Mouse (Mus musculus) layer of hippocampus, postnatal 14 days (tissue): ENCODE results near the gene Esrrg. TPM values are rescaled to one million over a fixed set of nuclear protein-coding genes. Genes with fewer than 3 reads are reported as not detected.

ENCODE experiments used
- DNase-seq, 2 experiments: peaks; one replicate each; pipeline ENCODE4 v3.0.0; 2021 to 2022; ENCODE audit warnings: low spot score in 2 of 2, mixed read lengths in 1 of 2
- total RNA-seq, 2 experiments: library from RNA; stranded (reverse); gene quantifications; 2 replicates each; pipeline ENCODE4 v1.2.3; 2021

Esrrg gene
- total RNA-seq, 2 experiments from 2014 or later, result 16.1 to 16.4 TPM

DNA sequence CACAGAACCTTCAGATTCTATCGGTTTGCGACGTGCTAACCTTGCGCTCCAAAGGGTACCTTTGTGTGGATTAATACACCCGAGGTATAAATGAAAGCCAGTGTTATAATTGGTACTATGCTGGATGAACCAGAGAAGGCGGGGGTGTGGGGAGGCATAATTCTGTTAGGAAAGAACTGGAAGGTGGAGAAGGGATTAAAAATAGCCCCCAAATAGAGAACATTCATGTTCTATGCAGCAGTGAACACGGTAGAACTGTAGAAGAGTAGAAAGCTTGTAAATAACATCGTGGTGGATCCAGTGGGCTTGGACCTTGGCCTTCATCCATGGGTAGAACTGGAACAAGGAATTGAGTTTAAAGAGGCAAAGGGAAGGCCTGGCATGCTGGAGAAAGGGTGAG, 40.0 kb downstream of the Esrrg start:
- no peak for DNase-seq

DNA sequence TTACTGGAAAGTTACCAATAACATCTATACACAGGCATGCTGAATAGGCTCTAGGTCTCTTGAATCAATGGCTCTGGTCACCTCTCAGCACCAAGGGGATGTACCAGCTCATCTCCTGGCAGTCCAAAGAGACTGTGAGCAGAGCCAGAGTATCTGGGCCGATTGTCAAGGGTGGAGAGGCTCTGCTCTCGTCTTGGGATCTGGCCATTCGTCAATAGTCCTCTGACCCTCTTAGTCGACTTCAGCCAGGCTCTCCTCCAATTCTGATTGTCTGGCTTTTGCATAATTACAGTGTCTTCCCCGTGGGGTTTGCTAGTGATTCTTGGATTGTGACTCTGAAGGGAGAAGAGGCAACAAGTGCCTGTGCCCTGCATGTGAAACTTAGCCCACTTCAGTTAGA, 41.3 kb downstream of the Esrrg start:
- DNase-seq, result no peak

DNA sequence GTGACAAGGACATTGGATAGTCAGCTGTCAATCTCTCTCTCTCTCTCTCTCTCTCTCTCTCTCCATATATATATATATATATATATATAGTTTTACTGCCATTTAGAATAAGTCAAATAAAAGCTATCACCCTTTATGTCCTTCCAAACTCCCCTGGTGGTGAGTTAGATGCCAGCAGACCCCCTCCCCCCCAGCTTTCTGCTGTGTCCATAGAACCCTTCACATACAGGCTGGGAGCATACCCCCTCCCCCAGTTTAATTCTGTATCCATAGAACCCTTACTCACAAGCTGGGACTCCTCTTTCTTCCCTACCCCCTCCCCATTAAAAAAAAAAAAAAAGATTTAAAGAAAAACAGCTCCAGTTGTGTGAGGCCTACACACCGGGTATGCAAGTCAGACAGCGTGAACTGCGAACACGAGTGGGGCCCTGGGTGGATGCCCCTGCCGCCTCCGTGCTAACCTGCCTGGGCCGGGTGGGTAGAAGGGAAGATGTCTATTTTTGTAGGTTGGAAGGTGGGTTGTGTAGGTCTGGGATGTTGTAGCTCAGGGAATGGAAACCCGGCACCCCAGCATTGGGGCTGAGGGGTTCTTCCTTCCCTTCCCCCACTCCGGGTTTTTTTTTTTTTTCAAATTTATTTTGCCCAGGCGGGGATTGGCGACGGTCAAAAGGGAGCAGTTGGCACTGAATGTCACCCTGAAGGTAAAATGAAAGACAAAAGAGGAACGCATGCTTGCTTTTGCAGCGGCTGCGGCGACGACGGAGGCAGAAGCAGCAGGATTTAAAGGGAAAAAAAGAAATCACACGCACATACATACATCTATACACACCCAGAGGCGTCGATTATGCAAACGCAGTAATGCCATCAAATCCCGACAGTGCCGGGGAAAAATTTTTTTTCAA, 42.4 kb downstream of the Esrrg start:
- peak in 1 of 2 experiments; percentile 26 for DNase-seq

- DNase-seq, result peak; percentile 40 to 50
Measured at GRCm38 (mm10) chr1:187651688-187652241, 43.2 kb downstream of the Esrrg start.

DNA sequence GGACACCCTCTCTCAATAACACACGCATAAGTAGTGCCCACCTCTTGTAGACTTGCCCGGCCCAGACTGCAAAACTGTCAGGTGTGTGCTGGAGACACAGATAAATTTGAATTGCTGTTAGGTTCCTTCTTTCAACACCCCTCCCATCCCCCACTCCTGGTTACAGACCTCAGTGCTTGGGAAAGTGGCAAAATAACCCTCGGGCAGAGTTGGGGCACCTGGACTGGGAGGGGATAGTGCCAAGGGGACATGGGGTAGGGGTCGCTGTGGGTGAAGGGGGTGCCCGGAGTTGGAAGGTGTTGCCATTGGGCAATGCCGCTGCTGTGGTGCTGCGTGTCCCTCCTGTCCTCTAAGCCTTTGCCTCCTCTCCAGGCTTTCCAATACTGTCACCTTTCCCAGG, 43.9 kb downstream of the Esrrg start:
- no peak for DNase-seq

- no peak for DNase-seq
Measured at GRCm38 (mm10) chr1:187653390-187653789, 44.8 kb downstream of the Esrrg start.

- DNase-seq, result no peak
Measured at GRCm38 (mm10) chr1:187660963-187661362, 52.4 kb downstream of the Esrrg start.

DNA sequence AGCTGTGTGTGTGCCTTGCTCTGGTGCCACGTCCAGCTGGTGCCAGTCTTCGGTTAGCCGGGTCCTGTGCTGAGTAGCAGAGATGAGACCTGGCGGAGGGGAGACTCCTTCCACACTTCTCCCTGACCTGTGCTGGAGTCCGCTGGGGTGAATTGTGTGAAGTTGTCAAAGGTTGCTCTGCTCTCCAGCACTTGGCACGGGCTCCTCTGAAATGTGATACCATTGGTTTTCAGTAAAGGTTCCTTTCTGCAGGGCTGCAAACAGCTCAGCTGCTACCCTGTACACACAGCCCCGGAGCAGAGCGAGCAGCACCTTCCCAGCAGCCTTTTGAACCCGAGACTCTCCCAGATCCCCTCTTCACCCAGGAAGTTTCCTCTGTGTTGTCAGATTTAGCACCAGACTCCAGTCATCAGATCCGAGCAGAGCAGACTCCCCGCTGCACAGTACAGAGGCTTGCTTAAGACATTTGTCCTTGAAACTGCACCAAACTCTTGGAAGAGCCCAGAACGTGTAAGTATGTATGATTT, 53.6 kb downstream of the Esrrg start:
- DNase-seq, result no peak

DNA sequence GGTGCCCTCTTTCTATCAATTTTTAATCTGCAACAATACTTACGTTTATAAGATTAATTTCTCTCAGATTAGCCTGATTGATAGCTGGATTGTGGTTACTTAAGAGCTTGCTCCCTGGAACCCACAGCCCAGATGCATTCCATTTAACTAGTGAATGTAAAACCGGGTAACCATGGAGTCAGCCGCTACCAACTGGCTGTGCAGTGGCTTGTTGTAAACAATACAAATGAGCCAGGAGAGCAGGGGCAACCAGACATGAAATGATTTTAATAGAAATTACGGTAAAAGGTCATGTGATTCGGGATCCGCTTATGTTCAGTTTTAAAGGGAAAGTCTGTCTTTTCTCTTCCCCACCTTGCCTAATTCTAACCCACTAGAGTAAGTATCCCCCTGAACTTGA, 54.8 kb downstream of the Esrrg start:
- DNase-seq, result no peak

DNA sequence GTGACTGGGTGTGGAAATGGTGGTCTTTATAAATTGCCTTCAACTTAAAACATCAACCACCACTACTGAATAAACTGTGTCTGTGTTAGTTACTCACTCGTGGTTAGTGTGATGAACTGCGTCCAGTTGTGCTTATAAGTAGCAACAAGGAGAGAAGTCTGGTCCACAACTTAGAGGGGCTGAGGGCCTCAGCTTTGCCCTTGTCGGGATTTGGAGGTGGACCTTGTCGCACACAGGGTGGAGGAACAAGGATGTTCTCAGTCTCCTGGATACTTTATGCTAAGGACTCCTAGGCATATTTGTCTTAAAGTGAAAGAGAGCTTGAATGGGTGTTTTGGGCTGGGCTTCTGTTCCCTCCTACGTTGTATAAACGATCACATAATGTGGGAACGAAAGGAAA, 55.7 kb downstream of the Esrrg start:
- DNase-seq, result no peak

GRCm38 (mm10) chr1:187665901-187666600, 57.5 kb downstream of the Esrrg start:
- DNase-seq, result no peak

DNA sequence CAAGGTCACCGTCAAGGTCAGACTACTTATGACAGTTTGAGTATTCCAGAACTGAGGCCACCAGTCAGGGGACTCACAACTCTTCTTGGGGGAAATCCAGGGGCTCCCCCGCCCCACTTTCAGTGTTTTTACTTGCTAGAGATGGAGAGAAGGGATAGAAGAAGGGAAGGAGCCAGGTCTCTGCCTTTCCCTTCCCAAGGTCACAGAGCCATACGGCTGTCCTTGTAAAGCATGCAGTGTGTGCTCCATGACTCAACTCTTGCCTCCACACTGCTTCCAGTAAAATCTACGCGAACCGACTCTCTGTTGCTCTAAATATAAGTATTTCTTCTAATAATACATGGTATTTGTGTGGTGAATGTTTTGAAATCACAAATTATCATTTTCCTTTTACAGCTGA, 61.2 kb downstream of the Esrrg start:
- no peak for DNase-seq

DNA sequence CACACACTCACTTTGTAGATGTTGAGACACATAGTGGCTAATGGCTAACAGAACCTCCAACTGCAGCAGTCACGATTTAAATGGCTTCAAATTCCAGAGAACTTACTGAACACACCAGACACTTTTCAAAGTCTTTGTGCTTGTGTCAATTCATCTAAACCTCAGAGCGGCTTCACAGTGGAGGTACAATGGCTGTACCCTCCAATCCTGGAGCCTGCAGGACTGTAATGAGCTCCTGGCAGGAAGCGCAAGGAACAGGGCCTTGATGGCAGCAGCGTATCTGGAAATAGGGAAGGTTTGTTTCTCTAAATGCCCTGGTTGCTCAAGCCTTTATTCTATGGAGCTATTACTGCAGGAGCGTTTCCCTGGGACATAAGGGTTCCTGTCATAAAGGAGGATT, 63.9 kb downstream of the Esrrg start:
- DNase-seq, result no peak

DNA sequence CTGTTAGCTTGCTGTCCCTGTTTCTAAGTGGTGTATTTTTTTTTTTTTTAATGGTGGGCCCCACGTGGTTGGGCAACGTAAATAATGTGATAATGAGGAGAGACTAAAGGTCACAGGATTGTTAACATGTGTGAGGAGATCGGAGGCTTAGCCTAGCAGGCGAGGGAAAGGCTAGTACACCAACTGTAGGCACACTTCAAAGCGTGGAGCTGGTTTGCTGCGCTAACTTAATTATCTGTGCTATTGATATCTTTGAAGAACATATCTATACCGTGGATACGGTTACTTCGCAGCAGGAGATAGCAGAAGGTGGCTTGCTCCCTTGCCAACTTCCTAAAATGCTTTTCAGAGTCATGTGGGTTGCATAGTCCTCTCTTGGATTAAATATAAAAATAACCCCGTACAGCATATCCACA, 66.2 kb downstream of the Esrrg start:
- DNase-seq, result no peak

- no peak for DNase-seq
Measured at GRCm38 (mm10) chr1:187676626-187677025, 68.0 kb downstream of the Esrrg start.

DNA sequence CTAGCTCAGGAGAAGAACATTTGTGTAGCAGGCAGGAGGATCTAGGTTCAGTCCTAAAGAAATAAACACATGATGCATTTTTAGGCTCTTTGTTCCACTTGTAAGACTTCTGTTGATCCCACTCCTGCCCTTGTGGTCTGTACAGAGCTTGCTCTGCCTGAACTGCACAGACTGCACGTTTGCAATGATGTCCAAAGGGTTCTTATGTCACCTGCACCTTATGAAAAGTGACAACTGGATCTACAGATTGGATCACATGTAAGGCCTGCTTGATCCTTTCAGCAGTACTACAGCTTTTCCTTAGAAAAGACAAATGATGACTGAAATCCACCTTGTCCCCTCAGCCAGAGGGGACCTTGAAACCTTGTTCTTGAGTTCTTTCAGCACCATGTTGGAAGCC, 70.7 kb downstream of the Esrrg start:
- DNase-seq, result no peak

DNA sequence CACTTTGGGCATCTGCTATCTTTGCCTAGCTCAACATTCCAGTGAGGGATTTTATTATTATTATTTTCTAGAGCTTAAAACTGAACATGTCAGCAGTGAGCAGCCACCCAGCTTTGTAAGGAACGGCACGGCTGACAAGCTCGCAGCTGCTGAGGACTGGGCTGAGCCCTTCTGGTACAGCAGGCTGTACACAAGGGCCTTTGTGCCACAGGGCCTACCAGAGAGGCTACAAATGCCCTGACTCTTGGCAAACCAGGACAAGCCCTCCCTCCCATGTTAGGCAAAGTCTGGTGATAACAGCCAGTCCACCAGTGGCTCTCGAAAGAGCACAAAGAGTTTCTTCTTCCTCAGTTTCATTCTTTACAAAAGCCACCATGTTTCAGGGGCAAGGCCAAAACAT, 75.9 kb downstream of the Esrrg start:
- peak in 1 of 2 experiments; percentile 22 for DNase-seq

GRCm38 (mm10) chr1:187691846-187692525, 83.4 kb downstream of the Esrrg start:
- DNase-seq, result peak in 1 of 2 experiments; percentile 19

GRCm38 (mm10) chr1:187694865-187695264, 86.3 kb downstream of the Esrrg start:
- no peak for DNase-seq

DNA sequence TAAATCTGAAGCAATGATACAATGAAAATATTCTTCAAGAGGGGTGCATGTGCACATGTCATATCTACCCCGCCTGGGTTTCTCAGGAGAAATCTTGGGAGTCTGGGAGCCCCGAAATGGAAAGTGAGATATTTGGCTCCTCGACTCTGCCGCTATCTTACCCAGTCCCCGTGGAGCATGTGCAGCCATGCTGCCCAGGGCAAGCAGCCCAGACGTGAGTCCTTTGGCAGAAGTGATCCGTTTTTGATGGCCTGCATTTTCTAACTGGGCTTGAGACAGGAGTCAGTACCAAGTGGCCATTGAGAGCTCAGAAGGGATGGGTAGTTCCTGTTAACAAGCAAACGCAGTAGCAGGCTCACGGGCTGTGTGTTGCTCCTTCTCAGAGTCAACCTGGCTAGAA, 89.6 kb downstream of the Esrrg start:
- DNase-seq, result no peak

GRCm38 (mm10) chr1:187700963-187701362, 92.4 kb downstream of the Esrrg start:
- no peak for DNase-seq
